Mouse (Mus musculus) liver, postnatal 0 days (tissue): ENCODE measurements around the gene Comtd1.

Source experiments
- CTCF ChIP-seq: sonication (generic); IDR thresholded peaks from 2 replicates; pipeline ENCODE4 v1.5.1; 2016; ENCODE audit warnings: antibody characterized with exemption, low read depth
- EP300 ChIP-seq: IDR thresholded peaks from 2 replicates; pipeline ENCODE4 v1.6.1; 2016; ENCODE audit warnings: antibody characterized with exemption, low read depth, mild to moderate bottlenecking

DNA sequence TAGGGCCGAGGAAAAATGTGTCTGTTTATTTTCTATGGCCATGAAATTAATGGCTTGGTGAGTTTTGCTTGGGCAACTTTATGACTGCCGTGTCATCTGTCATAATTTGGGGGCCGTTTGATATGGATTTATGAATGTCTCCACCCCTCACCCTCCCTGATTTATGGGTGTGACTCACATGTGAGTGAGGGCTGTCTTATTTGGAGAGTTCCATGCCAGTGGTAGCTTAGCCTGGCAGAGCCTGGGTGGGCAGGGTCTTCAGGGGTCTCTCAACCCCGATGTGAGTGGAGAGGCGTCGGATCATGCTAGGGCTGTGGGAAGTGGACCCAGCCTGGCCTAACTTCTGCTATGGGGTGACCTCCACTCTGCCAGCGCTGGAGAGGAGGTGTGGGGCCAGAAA, 18.0 kb upstream of the Comtd1 start:
- TF ChIP-seq CTCF (no peak), EP300 (no peak)
